28 mouse cellular contexts compared by ENCODE assay signal in genomic region chrX:99015705-99016104, GRCm38 (mm10).
"Had no signal": no experiment of that assay in that cellular context is flagged by ENCODE, and none has a peak within 500 bp of the region (broad histone marks: within the 10 kb centered on the region; RNA-seq: fewer than 3 reads in every experiment).

No protein-coding gene starts in this region.

- ATAC-seq: forebrain, embryonic 13.5 days; forebrain, embryonic 15.5 days; forebrain, embryonic 16.5 days; forebrain, postnatal 0 days had no signal

- H3K36me3 ChIP-seq: embryonic facial prominence, embryonic 10.5 days; embryonic facial prominence, embryonic 12.5 days; embryonic facial prominence, embryonic 13.5 days; embryonic facial prominence, embryonic 15.5 days; forebrain, embryonic 10.5 days; forebrain, embryonic 12.5 days; forebrain, embryonic 15.5 days; heart, embryonic 10.5 days had no signal

- H3K4me1 ChIP-seq: embryonic facial prominence, embryonic 12.5 days; embryonic facial prominence, embryonic 13.5 days; embryonic facial prominence, embryonic 15.5 days; forebrain, embryonic 15.5 days had no signal

- H3K9ac ChIP-seq: embryonic facial prominence, embryonic 12.5 days; embryonic facial prominence, embryonic 13.5 days; embryonic facial prominence, embryonic 15.5 days; forebrain, embryonic 12.5 days; forebrain, embryonic 13.5 days; forebrain, embryonic 15.5 days; forebrain, postnatal 0 days had no signal

- H3K27me3 ChIP-seq: forebrain, embryonic 15.5 days had no signal

- H3K9me3 ChIP-seq: embryonic facial prominence, embryonic 10.5 days; embryonic facial prominence, embryonic 12.5 days; embryonic facial prominence, embryonic 13.5 days; embryonic facial prominence, embryonic 15.5 days; forebrain, embryonic 10.5 days; forebrain, embryonic 12.5 days; forebrain, embryonic 13.5 days; forebrain, embryonic 15.5 days; heart, embryonic 10.5 days had no signal

- H3K27ac ChIP-seq: embryonic facial prominence, embryonic 10.5 days; embryonic facial prominence, embryonic 12.5 days; embryonic facial prominence, embryonic 13.5 days; embryonic facial prominence, embryonic 15.5 days; forebrain, embryonic 10.5 days; forebrain, embryonic 12.5 days; forebrain, embryonic 13.5 days; forebrain, embryonic 15.5 days; gastrocnemius, adult 2 months; heart, adult 2 months; heart, embryonic 10.5 days had no signal

- H3K4me2 ChIP-seq: embryonic facial prominence, embryonic 12.5 days; embryonic facial prominence, embryonic 13.5 days; embryonic facial prominence, embryonic 15.5 days; forebrain, embryonic 12.5 days; forebrain, embryonic 13.5 days; forebrain, embryonic 15.5 days had no signal

- H3K4me3 ChIP-seq: embryonic facial prominence, embryonic 10.5 days; embryonic facial prominence, embryonic 12.5 days; embryonic facial prominence, embryonic 13.5 days; embryonic facial prominence, embryonic 15.5 days; erythroblast, embryonic 14.5 days; forebrain, embryonic 10.5 days; forebrain, embryonic 12.5 days; forebrain, embryonic 13.5 days; forebrain, embryonic 15.5 days; gastrocnemius, adult 2 months; heart, adult 2 months; heart, embryonic 10.5 days had no signal

- DNase-seq: cerebellum, adult 2 months; cerebellum, adult 8-10 months; cerebellum, adult 9-10 months; cerebellum, adult 9-11 months; cerebellum, postnatal 10 days; cerebellum, postnatal 14 days; cerebellum, postnatal 25 days; cerebellum, postnatal 36 days; embryo, embryonic 11 days; forebrain, postnatal 0 days; gastrocnemius, adult 2 months; gastrocnemius, postnatal 10 days; gastrocnemius, postnatal 14 days; gastrocnemius, postnatal 25 days; gastrocnemius, postnatal 36 days; heart, adult 18-20 months; heart, adult 2 months had no signal
